Mouse (Mus musculus): ENCODE measurements around the gene Pcsk7. TPM values are rescaled to one million over a fixed set of nuclear protein-coding genes. Genes with fewer than 3 reads are reported as not detected.

The Pcsk7 gene
- polyA plus RNA-seq, 1 experiment from 2014 or later: 9.6 TPM

- Histone ChIP-seq H3K9me3 (replicated peaks; ENCODE audit: control insufficient read depth, low read length) (no peaks in the 10 kb centered on the region), H3K9ac (replicated peaks; ENCODE audit: low read length) (peak overlapping the region; percentile 92), H3K27ac (replicated peaks; ENCODE audit: low read depth, low read length) (peak overlapping the region; percentile 86), H3K36me3 (replicated peaks; ENCODE audit: control insufficient read depth, insufficient read depth, low read depth, low read length) (peaks cover 4% of the 10 kb centered on the region), H3K4me1 (ENCODE audit: control insufficient read depth, insufficient read depth, low read length) (no peaks in the 10 kb centered on the region; the same call in 1 of the 2 replicates), H3K4me2 (ENCODE audit: low read depth, low read length) (peak overlapping the region; percentile 75), H3K27me3 (ENCODE audit: control insufficient read depth, insufficient read depth, low read length) (no peaks in the 10 kb centered on the region), H3K4me3 (ENCODE audit: low read depth, low read length) (peak overlapping the region; percentile 96)
- WGBS: under 1% methylated on average over 19 of the region's 27 CpGs
- DNase-seq (ENCODE audit: low spot score): peak; percentile 41
- ATAC-seq (replicated peaks; ENCODE audit: insufficient number of reproducible peaks, low FRiP score, low TSS enrichment, low read depth): peak; percentile 54
Measured at GRCm38 (mm10) chr9:45905811-45906237, 473 bp upstream of the Pcsk7 start.

GRCm38 (mm10) chr9:45907078-45907428 is 756 bp downstream of the Pcsk7 start:
- 1% methylated on average over 19 of the region's 19 CpGs for WGBS
- DNase-seq (ENCODE audit: low spot score): peak; percentile 8
- H3K4me3 ChIP-seq (ENCODE audit: low read depth, low read length): peak overlapping the region; percentile 96
- no peaks in the 10 kb centered on the region for H3K36me3 ChIP-seq (replicated peaks; ENCODE audit: control insufficient read depth, insufficient read depth, low read depth, low read length)
- ATAC-seq (replicated peaks; ENCODE audit: insufficient number of reproducible peaks, low FRiP score, low TSS enrichment, low read depth): peak; percentile 46; the same call in 1 of the 2 replicates
- no peaks in the 10 kb centered on the region for H3K9me3 ChIP-seq (replicated peaks; ENCODE audit: control insufficient read depth, low read length)
- H3K4me1 ChIP-seq (ENCODE audit: control insufficient read depth, insufficient read depth, low read length): no peaks in the 10 kb centered on the region; the same call in 1 of the 2 replicates
- H3K27me3 ChIP-seq (ENCODE audit: control insufficient read depth, insufficient read depth, low read length): no peaks in the 10 kb centered on the region
- H3K4me2 ChIP-seq (ENCODE audit: low read depth, low read length): peak overlapping the region; percentile 75
- H3K9ac ChIP-seq (replicated peaks; ENCODE audit: low read length): peak overlapping the region; percentile 92
- 0 out of 2 replicates have a peak overlapping the region, but pooled peaks have one; percentile 78 for H3K27ac ChIP-seq (replicated peaks; ENCODE audit: low read depth, low read length)

- no peak overlapping the region for H3K27ac ChIP-seq (replicated peaks; ENCODE audit: low read depth, low read length)
- whole genome bisulfite sequencing: 98% methylated on average over 3 of the region's 3 CpGs
Measured at GRCm38 (mm10) chr9:45910995-45911394, 4.7 kb downstream of the Pcsk7 start.

GRCm38 (mm10) chr9:45911673-45912072 is 5.4 kb downstream of the Pcsk7 start:
- DNase-seq (ENCODE audit: low spot score) (peak; percentile 43), ATAC-seq (replicated peaks; ENCODE audit: insufficient number of reproducible peaks, low FRiP score, low TSS enrichment, low read depth) (no peak)
- H3K27me3 ChIP-seq (ENCODE audit: control insufficient read depth, insufficient read depth, low read length): no peaks in the 10 kb centered on the region
- no peak overlapping the region for H3K4me2 ChIP-seq (ENCODE audit: low read depth, low read length)
- H3K9me3 ChIP-seq (replicated peaks; ENCODE audit: control insufficient read depth, low read length): no peaks in the 10 kb centered on the region
- no peak overlapping the region for H3K27ac ChIP-seq (replicated peaks; ENCODE audit: low read depth, low read length)
- 77% methylated on average over 1 of the region's 1 CpGs for WGBS
- no peak overlapping the region for H3K4me3 ChIP-seq (ENCODE audit: low read depth, low read length)
- H3K36me3 ChIP-seq (replicated peaks; ENCODE audit: control insufficient read depth, insufficient read depth, low read depth, low read length): no peaks in the 10 kb centered on the region; the same call in none of the 2 replicates
- no peak overlapping the region for H3K9ac ChIP-seq (replicated peaks; ENCODE audit: low read length)
- H3K4me1 ChIP-seq (ENCODE audit: control insufficient read depth, insufficient read depth, low read length): no peaks in the 10 kb centered on the region; the same call in 1 of the 2 replicates

More at GRCm38 (mm10) chr9:45910995-45911394, 4.7 kb downstream of the Pcsk7 start:
- Histone ChIP-seq H3K4me1 (ENCODE audit: control insufficient read depth, insufficient read depth, low read length) (no peaks in the 10 kb centered on the region; the same call in 1 of the 2 replicates), H3K9me3 (replicated peaks; ENCODE audit: control insufficient read depth, low read length) (no peaks in the 10 kb centered on the region), H3K4me3 (ENCODE audit: low read depth, low read length) (no peak overlapping the region), H3K27me3 (ENCODE audit: control insufficient read depth, insufficient read depth, low read length) (no peaks in the 10 kb centered on the region), H3K4me2 (ENCODE audit: low read depth, low read length) (no peak overlapping the region), H3K36me3 (replicated peaks; ENCODE audit: control insufficient read depth, insufficient read depth, low read depth, low read length) (no peaks in the 10 kb centered on the region; the same call in none of the 2 replicates), H3K9ac (replicated peaks; ENCODE audit: low read length) (no peak overlapping the region)
- DNase-seq (ENCODE audit: low spot score) (no peak), ATAC-seq (replicated peaks; ENCODE audit: insufficient number of reproducible peaks, low FRiP score, low TSS enrichment, low read depth) (no peak)

GRCm38 (mm10) chr9:45915659-45916058 is 9.4 kb downstream of the Pcsk7 start:
- H3K9ac ChIP-seq (replicated peaks; ENCODE audit: low read length): no peak overlapping the region
- H3K36me3 ChIP-seq (replicated peaks; ENCODE audit: control insufficient read depth, insufficient read depth, low read depth, low read length): no peaks in the 10 kb centered on the region; the same call in none of the 2 replicates
- no peak overlapping the region for H3K4me2 ChIP-seq (ENCODE audit: low read depth, low read length)
- H3K27ac ChIP-seq (replicated peaks; ENCODE audit: low read depth, low read length): no peak overlapping the region
- DNase-seq (ENCODE audit: low spot score) (no peak), ATAC-seq (replicated peaks; ENCODE audit: insufficient number of reproducible peaks, low FRiP score, low TSS enrichment, low read depth) (no peak)
- H3K4me1 ChIP-seq (ENCODE audit: control insufficient read depth, insufficient read depth, low read length): no peaks in the 10 kb centered on the region
- no peaks in the 10 kb centered on the region for H3K27me3 ChIP-seq (ENCODE audit: control insufficient read depth, insufficient read depth, low read length)
- H3K4me3 ChIP-seq (ENCODE audit: low read depth, low read length): no peak overlapping the region
- WGBS: 90% methylated on average over 2 of the region's 2 CpGs
- H3K9me3 ChIP-seq (replicated peaks; ENCODE audit: control insufficient read depth, low read length): no peaks in the 10 kb centered on the region

- H3K27ac ChIP-seq (replicated peaks; ENCODE audit: low read depth, low read length): no peak overlapping the region
- no peak for ATAC-seq (replicated peaks; ENCODE audit: insufficient number of reproducible peaks, low FRiP score, low TSS enrichment, low read depth)
- DNase-seq (ENCODE audit: low spot score): no peak
- 87% methylated on average over 5 of the region's 5 CpGs for WGBS
- no peaks in the 10 kb centered on the region; the same call in none of the 2 replicates for H3K36me3 ChIP-seq (replicated peaks; ENCODE audit: control insufficient read depth, insufficient read depth, low read depth, low read length)
- no peak overlapping the region for H3K4me3 ChIP-seq (ENCODE audit: low read depth, low read length)
- H3K27me3 ChIP-seq (ENCODE audit: control insufficient read depth, insufficient read depth, low read length): no peaks in the 10 kb centered on the region
- H3K4me2 ChIP-seq (ENCODE audit: low read depth, low read length): no peak overlapping the region
- H3K4me1 ChIP-seq (ENCODE audit: control insufficient read depth, insufficient read depth, low read length): no peaks in the 10 kb centered on the region
- H3K9ac ChIP-seq (replicated peaks; ENCODE audit: low read length): no peak overlapping the region
- no peaks in the 10 kb centered on the region for H3K9me3 ChIP-seq (replicated peaks; ENCODE audit: control insufficient read depth, low read length)
Measured at GRCm38 (mm10) chr9:45917041-45917934, 11.0 kb downstream of the Pcsk7 start.

GRCm38 (mm10) chr9:45919895-45920294 is 13.6 kb downstream of the Pcsk7 start:
- no peak overlapping the region for H3K4me3 ChIP-seq (ENCODE audit: low read depth, low read length)
- H3K27me3 ChIP-seq (ENCODE audit: control insufficient read depth, insufficient read depth, low read length): no peaks in the 10 kb centered on the region
- no peaks in the 10 kb centered on the region for H3K4me1 ChIP-seq (ENCODE audit: control insufficient read depth, insufficient read depth, low read length)
- no peak overlapping the region for H3K4me2 ChIP-seq (ENCODE audit: low read depth, low read length)
- WGBS: 60% methylated on average over 1 of the region's 1 CpGs
- H3K9me3 ChIP-seq (replicated peaks; ENCODE audit: control insufficient read depth, low read length): no peaks in the 10 kb centered on the region
- DNase-seq (ENCODE audit: low spot score) (no peak), ATAC-seq (replicated peaks; ENCODE audit: insufficient number of reproducible peaks, low FRiP score, low TSS enrichment, low read depth) (no peak)
- no peak overlapping the region for H3K27ac ChIP-seq (replicated peaks; ENCODE audit: low read depth, low read length)
- H3K9ac ChIP-seq (replicated peaks; ENCODE audit: low read length): no peak overlapping the region
- H3K36me3 ChIP-seq (replicated peaks; ENCODE audit: control insufficient read depth, insufficient read depth, low read depth, low read length): no peaks in the 10 kb centered on the region; the same call in 1 of the 2 replicates

GRCm38 (mm10) chr9:45929285-45929684 is 23.0 kb downstream of the Pcsk7 start:
- ATAC-seq (replicated peaks; ENCODE audit: insufficient number of reproducible peaks, low FRiP score, low TSS enrichment, low read depth) (no peak), DNase-seq (ENCODE audit: low spot score) (no peak)
- Histone ChIP-seq H3K27me3 (ENCODE audit: control insufficient read depth, insufficient read depth, low read length) (no peaks in the 10 kb centered on the region), H3K4me3 (ENCODE audit: low read depth, low read length) (no peak overlapping the region), H3K4me2 (ENCODE audit: low read depth, low read length) (no peak overlapping the region), H3K27ac (replicated peaks; ENCODE audit: low read depth, low read length) (no peak overlapping the region), H3K9me3 (replicated peaks; ENCODE audit: control insufficient read depth, low read length) (no peaks in the 10 kb centered on the region), H3K9ac (replicated peaks; ENCODE audit: low read length) (no peak overlapping the region), H3K4me1 (ENCODE audit: control insufficient read depth, insufficient read depth, low read length) (no peaks in the 10 kb centered on the region), H3K36me3 (replicated peaks; ENCODE audit: control insufficient read depth, insufficient read depth, low read depth, low read length) (peaks cover 8% of the 10 kb centered on the region; the same call in 1 of the 2 replicates)
- WGBS: 86% methylated on average over 5 of the region's 5 CpGs
